Mouse (Mus musculus): ENCODE measurements around the gene Drc7. TPM values are rescaled to one million over a fixed set of nuclear protein-coding genes. Genes with fewer than 3 reads are reported as not detected.
A peak's percentile ranks its signal among the peaks of the same experiment; 100 is the strongest.
"Not testable (repeated sequence)": the region's sequence is repeated elsewhere in the genome, so short reads cannot be mapped to it uniquely, and the experiment has no call there.

Gene Drc7
- polyA plus RNA-seq, 1 experiment from 2014 or later, result not detected

DNA sequence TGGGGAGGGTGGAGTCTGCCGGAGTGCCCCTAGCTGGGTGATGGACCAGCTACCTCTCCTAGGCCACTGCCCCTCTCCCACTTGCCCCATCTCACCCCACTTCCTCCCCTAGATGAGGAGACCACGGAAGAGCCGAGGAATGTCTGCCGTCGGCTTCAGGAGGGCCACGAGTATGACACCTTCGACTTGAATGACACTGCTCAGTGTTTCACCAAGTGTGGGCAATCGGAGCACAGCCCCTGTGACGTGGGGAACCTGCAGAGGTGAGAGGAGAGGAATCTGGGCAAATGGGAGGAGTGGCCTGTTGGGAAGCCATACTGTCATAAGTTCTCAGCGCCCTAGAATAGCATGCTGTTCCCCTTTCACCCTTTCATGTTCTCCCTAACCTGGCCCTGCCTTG, 34.1 kb upstream of the Drc7 start:
- no peaks in the 10 kb centered on the region for H3K9me3 ChIP-seq (ENCODE audit: control insufficient read depth, low read length)
- peak overlapping the region; percentile 46; the same call in 1 of the 2 replicates for H3K4me2 ChIP-seq (ENCODE audit: low read length)
- H3K4me3 ChIP-seq (ENCODE audit: control insufficient read depth in 1 of 2, insufficient read depth in 1 of 2, low read depth in 1 of 2, low read length in 2 of 2), result no peak overlapping the region
- H3K27me3 ChIP-seq (ENCODE audit: control insufficient read depth, insufficient read depth, low read length), result no peaks in the 10 kb centered on the region
- WGBS, result 58% methylated on average over 10 of the region's 10 CpGs
- no peak for ATAC-seq (ENCODE audit: insufficient number of reproducible peaks, insufficient read depth, low FRiP score, low read depth)
- peaks cover 0 to 2% of the 10 kb centered on the region in 2 experiments; a peak in 1 of 4 replicates for H3K4me1 ChIP-seq (ENCODE audit: control insufficient read depth in 2 of 2, insufficient read depth in 2 of 2, low read length in 2 of 2)
- H3K27ac ChIP-seq (replicated peaks in 1 of 2; ENCODE audit: control insufficient read depth in 1 of 2, insufficient read depth in 1 of 2, low read depth in 2 of 2, low read length in 2 of 2), result no peak overlapping the region
- no peaks in the 10 kb centered on the region for H3K36me3 ChIP-seq (ENCODE audit: control insufficient read depth, insufficient read depth, low read length)
- H3K9ac ChIP-seq (ENCODE audit: low read length), result no peak overlapping the region

GRCm38 (mm10) chr8:95023201-95023600, 31.7 kb upstream of the Drc7 start:
- no peak overlapping the region for H3K27ac ChIP-seq (replicated peaks in 1 of 2; ENCODE audit: control insufficient read depth in 1 of 2, insufficient read depth in 1 of 2, low read depth in 2 of 2, low read length in 2 of 2)
- no peak for ATAC-seq (ENCODE audit: insufficient number of reproducible peaks, insufficient read depth, low FRiP score, low read depth)
- 20% methylated on average over 8 of the region's 8 CpGs for WGBS
- no peak overlapping the region for H3K4me2 ChIP-seq (ENCODE audit: low read length)
- peaks cover 0 to 2% of the 10 kb centered on the region in 2 experiments; a peak in 1 of 4 replicates for H3K4me1 ChIP-seq (ENCODE audit: control insufficient read depth in 2 of 2, insufficient read depth in 2 of 2, low read length in 2 of 2)
- H3K27me3 ChIP-seq (ENCODE audit: control insufficient read depth, insufficient read depth, low read length), result no peaks in the 10 kb centered on the region
- no peak overlapping the region for H3K9ac ChIP-seq (ENCODE audit: low read length)
- no peak overlapping the region for H3K4me3 ChIP-seq (ENCODE audit: control insufficient read depth in 1 of 2, insufficient read depth in 1 of 2, low read depth in 1 of 2, low read length in 2 of 2)
- H3K36me3 ChIP-seq (ENCODE audit: control insufficient read depth, insufficient read depth, low read length), result no peaks in the 10 kb centered on the region
- H3K9me3 ChIP-seq (ENCODE audit: control insufficient read depth, low read length), result no peaks in the 10 kb centered on the region

GRCm38 (mm10) chr8:95024387-95024786, 30.5 kb upstream of the Drc7 start:
- Histone ChIP-seq H3K9ac (ENCODE audit: low read length) (no peak overlapping the region), H3K4me2 (ENCODE audit: low read length) (no peak overlapping the region), H3K9me3 (ENCODE audit: control insufficient read depth, low read length) (no peaks in the 10 kb centered on the region), H3K27me3 (ENCODE audit: control insufficient read depth, insufficient read depth, low read length) (no peaks in the 10 kb centered on the region), H3K36me3 (ENCODE audit: control insufficient read depth, insufficient read depth, low read length) (no peaks in the 10 kb centered on the region), H3K4me3 (ENCODE audit: control insufficient read depth in 1 of 2, insufficient read depth in 1 of 2, low read depth in 1 of 2, low read length in 2 of 2) (no peak overlapping the region), H3K27ac (replicated peaks in 1 of 2; ENCODE audit: control insufficient read depth in 1 of 2, insufficient read depth in 1 of 2, low read depth in 2 of 2, low read length in 2 of 2) (no peak overlapping the region), H3K4me1 (ENCODE audit: control insufficient read depth in 2 of 2, insufficient read depth in 2 of 2, low read length in 2 of 2) (peaks cover 0 to 2% of the 10 kb centered on the region in 2 experiments; a peak in 1 of 4 replicates)
- no peak for ATAC-seq (ENCODE audit: insufficient number of reproducible peaks, insufficient read depth, low FRiP score, low read depth)
- 66% methylated on average over 4 of the region's 4 CpGs for WGBS

DNA sequence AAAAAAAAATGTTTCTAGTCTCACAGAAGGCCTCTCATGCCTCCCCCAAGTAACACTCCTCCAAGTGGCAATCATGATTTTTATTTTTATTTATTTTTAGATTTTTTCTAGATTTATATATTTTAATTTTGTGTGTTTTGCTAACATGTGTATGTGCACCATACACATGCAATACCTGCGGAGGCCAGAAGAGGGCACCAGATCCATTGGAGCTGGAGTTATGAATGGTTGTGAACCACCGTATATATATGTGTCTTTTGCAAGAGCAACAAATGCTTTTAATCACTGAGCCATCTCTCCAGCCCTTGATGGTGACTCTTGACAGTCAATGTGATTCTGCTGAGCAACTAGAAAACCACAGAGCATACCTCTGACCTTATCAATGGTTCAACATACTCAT, 29.5 kb upstream of the Drc7 start:
- H3K4me2 ChIP-seq (ENCODE audit: low read length), result no peak overlapping the region
- no peaks in the 10 kb centered on the region for H3K36me3 ChIP-seq (ENCODE audit: control insufficient read depth, insufficient read depth, low read length)
- no peak overlapping the region for H3K9ac ChIP-seq (ENCODE audit: low read length)
- no peak for ATAC-seq (ENCODE audit: insufficient number of reproducible peaks, insufficient read depth, low FRiP score, low read depth)
- no peak overlapping the region for H3K27ac ChIP-seq (replicated peaks in 1 of 2; ENCODE audit: control insufficient read depth in 1 of 2, insufficient read depth in 1 of 2, low read depth in 2 of 2, low read length in 2 of 2)
- 66% methylated on average over 2 of the region's 2 CpGs for WGBS
- H3K4me3 ChIP-seq (ENCODE audit: control insufficient read depth in 1 of 2, insufficient read depth in 1 of 2, low read depth in 1 of 2, low read length in 2 of 2), result no peak overlapping the region
- no peaks in the 10 kb centered on the region for H3K9me3 ChIP-seq (ENCODE audit: control insufficient read depth, low read length)
- H3K4me1 ChIP-seq (ENCODE audit: control insufficient read depth in 2 of 2, insufficient read depth in 2 of 2, low read length in 2 of 2), result peaks cover 0 to 2% of the 10 kb centered on the region in 2 experiments; a peak in 1 of 4 replicates
- no peaks in the 10 kb centered on the region for H3K27me3 ChIP-seq (ENCODE audit: control insufficient read depth, insufficient read depth, low read length)

DNA sequence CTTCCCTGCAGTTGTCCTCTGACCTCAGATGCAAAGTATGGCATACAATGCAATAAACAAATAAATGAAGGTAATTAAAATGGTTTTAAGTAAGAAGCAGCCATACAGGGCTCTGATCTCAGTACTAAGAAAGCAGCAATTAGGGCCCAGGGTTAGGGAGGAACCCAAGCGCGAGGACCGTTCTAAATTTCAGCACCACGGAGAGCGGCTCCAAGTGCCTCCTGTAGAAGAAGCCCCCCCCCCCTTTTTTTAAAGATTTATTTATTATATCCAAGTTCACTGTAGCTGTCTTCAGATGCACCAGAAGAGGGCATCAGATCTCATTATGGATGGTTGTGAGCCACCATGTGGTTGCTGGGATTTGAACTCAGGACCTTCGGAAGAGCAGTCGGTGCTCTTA, 26.5 kb upstream of the Drc7 start:
- not testable (repeated sequence) for ATAC-seq (ENCODE audit: insufficient number of reproducible peaks, insufficient read depth, low FRiP score, low read depth); H3K27me3 ChIP-seq (ENCODE audit: control insufficient read depth, insufficient read depth, low read length); H3K27ac ChIP-seq (replicated peaks in 1 of 2; ENCODE audit: control insufficient read depth in 1 of 2, insufficient read depth in 1 of 2, low read depth in 2 of 2, low read length in 2 of 2); H3K4me2 ChIP-seq (ENCODE audit: low read length); H3K9me3 ChIP-seq (ENCODE audit: control insufficient read depth, low read length); H3K9ac ChIP-seq (ENCODE audit: low read length); H3K36me3 ChIP-seq (ENCODE audit: control insufficient read depth, insufficient read depth, low read length); H3K4me1 ChIP-seq (ENCODE audit: control insufficient read depth in 2 of 2, insufficient read depth in 2 of 2, low read length in 2 of 2); H3K4me3 ChIP-seq (ENCODE audit: control insufficient read depth in 1 of 2, insufficient read depth in 1 of 2, low read depth in 1 of 2, low read length in 2 of 2)
- 49% methylated on average over 7 of the region's 7 CpGs for WGBS

DNA sequence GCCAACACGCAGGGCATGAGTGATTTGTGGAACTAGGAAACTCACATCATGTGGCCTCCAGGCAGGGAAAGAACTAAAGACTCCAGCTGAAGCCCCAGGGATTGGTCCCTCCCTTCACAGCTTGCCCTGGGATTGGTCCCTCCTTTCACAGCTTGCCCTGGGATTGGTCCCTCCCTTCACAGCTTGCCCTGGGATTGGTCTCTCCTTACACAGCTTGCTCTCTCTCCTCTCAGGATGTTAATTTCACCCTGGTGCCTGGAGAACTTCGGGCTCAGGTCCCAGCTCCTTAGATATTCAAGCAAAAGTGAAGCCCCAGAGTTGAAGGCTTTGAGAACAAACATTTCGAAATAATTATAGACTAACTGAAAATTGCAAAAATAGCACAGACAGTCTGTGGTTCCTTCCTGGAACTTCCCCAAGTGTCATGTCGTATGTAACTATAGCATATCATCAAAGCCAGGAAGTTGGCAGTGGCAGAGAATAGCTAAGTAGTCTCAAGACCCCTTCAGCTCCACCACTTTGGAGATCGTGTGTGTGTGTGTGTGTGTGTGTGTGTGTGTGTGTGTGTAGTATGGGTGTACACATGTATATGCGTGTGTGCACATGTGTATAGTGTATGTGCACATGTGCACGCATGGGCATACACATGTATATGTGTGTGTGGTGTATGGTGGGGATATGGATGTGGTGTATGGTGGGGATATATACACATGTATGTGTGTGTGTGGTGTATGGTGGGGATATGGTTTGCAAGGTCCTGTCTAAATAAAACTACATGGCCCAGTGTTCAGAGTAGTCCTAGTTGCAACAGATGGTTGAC, 17.6 kb upstream of the Drc7 start:
- H3K4me3 ChIP-seq (ENCODE audit: control insufficient read depth in 1 of 2, insufficient read depth in 1 of 2, low read depth in 1 of 2, low read length in 2 of 2), result no peak overlapping the region
- H3K27me3 ChIP-seq (ENCODE audit: control insufficient read depth, insufficient read depth, low read length), result no peaks in the 10 kb centered on the region
- H3K4me1 ChIP-seq (ENCODE audit: control insufficient read depth in 2 of 2, insufficient read depth in 2 of 2, low read length in 2 of 2), result no peaks in the 10 kb centered on the region
- H3K9me3 ChIP-seq (ENCODE audit: control insufficient read depth, low read length), result no peaks in the 10 kb centered on the region
- H3K9ac ChIP-seq (ENCODE audit: low read length), result no peak overlapping the region
- 53% methylated on average over 7 of the region's 7 CpGs for WGBS
- H3K4me2 ChIP-seq (ENCODE audit: low read length), result no peak overlapping the region
- 0 out of 2 replicates have a peak, but pooled peaks have one; percentile 37 for ATAC-seq (ENCODE audit: insufficient number of reproducible peaks, insufficient read depth, low FRiP score, low read depth)
- H3K27ac ChIP-seq (replicated peaks in 1 of 2; ENCODE audit: control insufficient read depth in 1 of 2, insufficient read depth in 1 of 2, low read depth in 2 of 2, low read length in 2 of 2), result no peak overlapping the region
- no peaks in the 10 kb centered on the region for H3K36me3 ChIP-seq (ENCODE audit: control insufficient read depth, insufficient read depth, low read length)

DNA sequence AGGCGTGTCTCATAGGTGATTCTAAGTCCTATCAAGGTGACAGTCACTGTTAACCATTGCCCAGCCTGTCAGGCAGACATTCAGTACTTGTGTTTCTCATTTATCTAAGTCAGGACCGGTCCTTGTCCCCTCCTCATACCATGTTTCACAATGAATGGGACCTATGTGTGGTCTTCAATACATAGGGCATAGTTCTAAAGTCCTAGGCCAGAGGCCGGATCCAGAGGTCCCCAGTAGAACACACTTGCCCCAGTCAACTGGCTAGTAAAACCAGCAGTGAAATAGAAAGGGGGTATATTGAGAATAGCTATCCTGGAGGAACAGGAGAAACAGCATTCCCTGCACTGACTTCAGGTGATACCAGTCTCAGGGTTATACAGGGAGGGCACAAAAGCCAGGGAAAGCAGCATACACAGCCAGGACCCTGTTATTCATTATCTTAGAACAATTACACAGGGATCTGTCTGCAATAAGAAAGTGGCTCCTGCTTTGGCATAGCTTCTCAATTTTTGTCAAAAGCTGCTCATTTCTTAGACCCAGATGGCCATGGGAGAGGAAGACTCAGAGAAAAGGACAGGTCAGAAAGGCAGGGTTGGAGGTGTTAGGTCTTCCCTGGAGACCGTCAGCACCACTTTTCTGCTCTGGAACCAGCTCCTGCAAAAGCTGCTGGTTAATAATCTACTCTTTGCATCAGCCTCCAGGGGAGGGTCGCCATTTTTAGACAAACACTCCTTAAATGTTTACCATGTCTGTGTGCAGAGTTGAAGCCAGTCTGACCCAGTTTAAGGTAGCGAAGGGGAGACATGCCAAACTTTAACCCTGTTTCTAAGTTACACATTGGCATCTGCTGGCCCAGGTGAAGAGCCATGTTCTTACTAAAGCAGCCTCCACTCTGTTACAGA, 12.8 kb upstream of the Drc7 start:
- Histone ChIP-seq H3K27me3 (ENCODE audit: control insufficient read depth, insufficient read depth, low read length) (no peaks in the 10 kb centered on the region), H3K36me3 (ENCODE audit: control insufficient read depth, insufficient read depth, low read length) (no peaks in the 10 kb centered on the region), H3K9ac (ENCODE audit: low read length) (no peak overlapping the region), H3K4me2 (ENCODE audit: low read length) (no peak overlapping the region), H3K4me3 (ENCODE audit: control insufficient read depth in 1 of 2, insufficient read depth in 1 of 2, low read depth in 1 of 2, low read length in 2 of 2) (no peak overlapping the region), H3K4me1 (ENCODE audit: control insufficient read depth in 2 of 2, insufficient read depth in 2 of 2, low read length in 2 of 2) (no peaks in the 10 kb centered on the region), H3K27ac (replicated peaks in 1 of 2; ENCODE audit: control insufficient read depth in 1 of 2, insufficient read depth in 1 of 2, low read depth in 2 of 2, low read length in 2 of 2) (no peak overlapping the region), H3K9me3 (ENCODE audit: control insufficient read depth, low read length) (no peaks in the 10 kb centered on the region)
- ATAC-seq (ENCODE audit: insufficient number of reproducible peaks, insufficient read depth, low FRiP score, low read depth), result no peak
- WGBS, result 63% methylated on average over 6 of the region's 6 CpGs

Data from heart, embryonic 14.5 days (tissue).